13 mouse cellular contexts compared by ENCODE assay signal in genomic region chr17:56380286-56380685, GRCm38 (mm10). TPM values are rescaled to one million over a fixed set of nuclear protein-coding genes. Genes with fewer than 3 reads are reported as not detected.
A peak's percentile ranks its signal among the peaks of the same experiment; 100 is the strongest.
DNase-seq lines count a peak whose midpoint lies in the region; ATAC-seq and TF ChIP-seq lines count a peak whose summit lies in the region.
"Had no signal": no experiment of that assay in that cellular context is flagged by ENCODE, and none has a peak within 500 bp of the region (broad histone marks: within the 10 kb centered on the region; RNA-seq: fewer than 3 reads in every experiment).

No protein-coding gene starts in this region.

- H3K9me3 ChIP-seq in forebrain, embryonic 13.5 days (replicated peaks): no peaks in the 10 kb centered on the region
- no peaks in the 10 kb centered on the region for H3K9me3 ChIP-seq in forebrain, embryonic 12.5 days
- H3K9me3 ChIP-seq in midbrain, postnatal 0 days (ENCODE audit: low read length): no peaks in the 10 kb centered on the region
- H3K9me3 ChIP-seq: embryonic facial prominence, embryonic 15.5 days had no signal

- no peak overlapping the region for H3K4me2 ChIP-seq in forebrain, embryonic 13.5 days
- no peak overlapping the region for H3K4me2 ChIP-seq in forebrain, embryonic 12.5 days
- H3K4me2 ChIP-seq in midbrain, postnatal 0 days (ENCODE audit: low read depth, low read length, poor library complexity, severe bottlenecking): no peak overlapping the region
- H3K4me2 ChIP-seq: embryonic facial prominence, embryonic 15.5 days had no signal

- H3K9ac ChIP-seq in forebrain, embryonic 13.5 days: peak overlapping the region; percentile 38; the same call in 1 of the 2 replicates
- H3K9ac ChIP-seq in forebrain, embryonic 12.5 days: no peak overlapping the region
- no peak overlapping the region for H3K9ac ChIP-seq in midbrain, postnatal 0 days (replicated peaks; ENCODE audit: low read length, poor library complexity, severe bottlenecking)
- H3K9ac ChIP-seq: embryonic facial prominence, embryonic 15.5 days had no signal

- H3K36me3 ChIP-seq in forebrain, embryonic 13.5 days (ENCODE audit: poor library complexity, severe bottlenecking): peaks cover 95% of the 10 kb centered on the region
- peaks cover 89% of the 10 kb centered on the region for H3K36me3 ChIP-seq in forebrain, embryonic 12.5 days (replicated peaks)
- peaks cover 76% of the 10 kb centered on the region for H3K36me3 ChIP-seq in midbrain, postnatal 0 days (ENCODE audit: insufficient read depth, low read length)

- H3K4me3 ChIP-seq in forebrain, embryonic 13.5 days: no peak overlapping the region
- H3K4me3 ChIP-seq in forebrain, embryonic 12.5 days (replicated peaks): no peak overlapping the region
- no peak overlapping the region for H3K4me3 ChIP-seq in left cerebral cortex, adult 2 months
- H3K4me3 ChIP-seq in midbrain, postnatal 0 days (ENCODE audit: low read depth, low read length): no peak overlapping the region
- H3K4me3 ChIP-seq: embryonic facial prominence, embryonic 15.5 days had no signal

- no peak for DNase-seq in left cerebral cortex, adult 2 months (ENCODE audit: extremely low spot score in 1 of 2, low spot score in 2 of 2)
- DNase-seq in left cerebral cortex, postnatal 10 days (ENCODE audit: extremely low spot score in 1 of 2, low spot score in 2 of 2): no peak
- peak; percentile 82 to 85 for DNase-seq in cerebellum, postnatal 14 days
- peak; percentile 88 for DNase-seq in midbrain, postnatal 0 days (ENCODE audit: low spot score)
- DNase-seq in embryo, embryonic 10.5 days (ENCODE audit: low spot score): no peak
- no peak for DNase-seq in gastrocnemius, postnatal 36 days
- DNase-seq: heart, postnatal 4 days; lung, postnatal 14 days; thymus, postnatal 4 days had no signal

- WGBS in forebrain, embryonic 13.5 days: 42% methylated on average over 6 of the region's 6 CpGs
- WGBS in forebrain, embryonic 12.5 days: 86% methylated on average over 6 of the region's 6 CpGs
- 54% methylated on average over 6 of the region's 6 CpGs for WGBS in midbrain, postnatal 0 days

- no peak for TF ChIP-seq CTCF in left cerebral cortex, adult 2 months (IDR thresholded peaks at IDR 0.05)
- TF ChIP-seq CTCF in midbrain, postnatal 0 days (IDR thresholded peaks at IDR 0.05): no peak

- peaks cover 15% of the 10 kb centered on the region for H3K4me1 ChIP-seq in forebrain, embryonic 13.5 days
- H3K4me1 ChIP-seq in forebrain, embryonic 12.5 days: no peaks in the 10 kb centered on the region
- no peaks in the 10 kb centered on the region for H3K4me1 ChIP-seq in midbrain, postnatal 0 days (ENCODE audit: insufficient read depth, low read length)
- H3K4me1 ChIP-seq: embryonic facial prominence, embryonic 15.5 days had no signal

- intact Hi-C loops in left cerebral cortex, adult 2 months (cut with DNase I): no loop called here
- intact Hi-C loops in left cerebral cortex, postnatal 10 days (cut with DNase I): no loop called here
- intact Hi-C loops in gastrocnemius, postnatal 36 days (cut with DNase I): no loop called here

- H3K27me3 ChIP-seq in forebrain, embryonic 13.5 days: no peaks in the 10 kb centered on the region
- no peaks in the 10 kb centered on the region for H3K27me3 ChIP-seq in forebrain, embryonic 12.5 days
- no peaks in the 10 kb centered on the region for H3K27me3 ChIP-seq in midbrain, postnatal 0 days (ENCODE audit: insufficient read depth, low read length)
- H3K27me3 ChIP-seq: embryonic facial prominence, embryonic 15.5 days had no signal

- peak overlapping the region; percentile 55 for H3K27ac ChIP-seq in forebrain, embryonic 13.5 days
- H3K27ac ChIP-seq in forebrain, embryonic 12.5 days: no peak overlapping the region
- H3K27ac ChIP-seq in left cerebral cortex, adult 2 months: peak overlapping the region; percentile 9
- 0 out of 2 replicates have a peak overlapping the region, but pooled peaks have one; percentile 21 for H3K27ac ChIP-seq in midbrain, postnatal 0 days (ENCODE audit: low read depth, low read length)
- H3K27ac ChIP-seq: embryonic facial prominence, embryonic 15.5 days had no signal

- peak; percentile 64 for ATAC-seq in forebrain, embryonic 13.5 days
- no peak for ATAC-seq in forebrain, embryonic 12.5 days (ENCODE audit: low FRiP score)
- ATAC-seq in midbrain, postnatal 0 days (ENCODE audit: low FRiP score): peak; percentile 84
- ATAC-seq: activated CD4-positive, CD25-positive, alpha-beta regulatory T cell, adult 4 months had no signal

RNA-seq across cellular contexts. Expression of gene Kdm4b, which starts 54.4 kb away (rescaled TPM):
- 51.4 and 55.9 TPM in 2 replicates for polyA plus RNA-seq in forebrain, embryonic 13.5 days (2015; fragmentation: Nextera tagmentation; extraction: Ambion mirVana)
- polyA plus RNA-seq in forebrain, embryonic 12.5 days (2016; fragmentation: Nextera tagmentation; extraction: Ambion mirVana): 61.6 and 63.4 TPM in 2 replicates
- total RNA-seq in left cerebral cortex, adult 2 months (2021): 10 to 100 TPM; 66.2 to 71.8 TPM
- total RNA-seq in left cerebral cortex, postnatal 10 days (2021): 10 to 100 TPM; 82.9 to 83.5 TPM
- 123 and 140 TPM in 2 replicates for total RNA-seq in midbrain, postnatal 0 days (2014; rRNA removed)
- 45.6 and 48.0 TPM in 2 replicates for polyA plus RNA-seq in midbrain, postnatal 0 days (2015; fragmentation: Nextera tagmentation; extraction: Ambion mirVana)
- 10 to 100 TPM; 26.0 to 29.8 TPM for total RNA-seq in gastrocnemius, postnatal 36 days (2021)

Comparison
In these comparisons a context has a peak if more than half of its experiments do, and no peak if none do; other contexts are left out.
1. DNase-seq: peak in cerebellum, postnatal 14 days (2 of 2) and midbrain, postnatal 0 days (single experiment); none in left cerebral cortex, adult 2 months (0 of 2), left cerebral cortex, postnatal 10 days (0 of 2), embryo, embryonic 10.5 days (single experiment) and gastrocnemius, postnatal 36 days (0 of 2).